Mouse (Mus musculus): Measurements from ENCODE around the gene Pgap3.

Gene Pgap3

GRCm38 (mm10) chr11:98357396-98358160 is 42.7 kb downstream of the Pgap3 start:
- no peak for DNase-seq (ENCODE audit: low spot score in 2 of 2)

GRCm38 (mm10) chr11:98356625-98357394 is 43.5 kb downstream of the Pgap3 start:
- DNase-seq (ENCODE audit: low spot score in 2 of 2), result no peak

GRCm38 (mm10) chr11:98355732-98356299 is 44.5 kb downstream of the Pgap3 start:
- DNase-seq (ENCODE audit: low spot score in 2 of 2), result no peak

- no peak for DNase-seq (ENCODE audit: low spot score in 2 of 2)
These were observed 45.8 kb downstream of the Pgap3 start for GRCm38 (mm10) chr11:98354445-98354844.

GRCm38 (mm10) chr11:98353651-98354211 is 46.6 kb downstream of the Pgap3 start:
- no peak for DNase-seq (ENCODE audit: low spot score in 2 of 2)

GRCm38 (mm10) chr11:98352272-98352990 is 47.9 kb downstream of the Pgap3 start:
- no peak for DNase-seq (ENCODE audit: low spot score in 2 of 2)

DNA sequence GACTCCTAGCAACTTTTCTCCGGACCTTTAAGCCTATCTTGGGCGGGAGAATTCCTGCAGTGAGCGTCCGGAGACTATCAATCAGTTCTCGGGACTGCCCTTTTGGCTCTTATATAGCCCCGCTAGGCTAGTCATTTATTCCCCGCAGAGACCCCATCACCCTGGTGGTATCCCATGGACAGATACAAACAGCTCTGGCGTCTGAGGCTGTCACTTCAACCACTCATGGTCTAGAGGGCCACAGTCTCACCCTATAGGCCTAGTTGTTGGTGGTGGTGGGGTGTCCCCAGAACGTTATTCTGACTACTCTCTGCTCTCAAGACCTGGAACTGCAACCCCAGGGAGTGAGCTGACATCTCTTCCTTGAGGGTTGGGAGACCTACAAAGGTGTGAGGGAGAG is 51.0 kb downstream of the Pgap3 start:
- no peak for DNase-seq (ENCODE audit: low spot score in 2 of 2)

GRCm38 (mm10) chr11:98348083-98348961 is 52.0 kb downstream of the Pgap3 start, which contains the start of gene Ppp1r1b:
Gene Ppp1r1b, plus strand, starts transcription at chr11:98348404.
- no peak for DNase-seq (ENCODE audit: low spot score in 2 of 2)

- DNase-seq (ENCODE audit: low spot score in 2 of 2), result no peak
These were observed 52.8 kb downstream of the Pgap3 start for GRCm38 (mm10) chr11:98347385-98348082.

DNA sequence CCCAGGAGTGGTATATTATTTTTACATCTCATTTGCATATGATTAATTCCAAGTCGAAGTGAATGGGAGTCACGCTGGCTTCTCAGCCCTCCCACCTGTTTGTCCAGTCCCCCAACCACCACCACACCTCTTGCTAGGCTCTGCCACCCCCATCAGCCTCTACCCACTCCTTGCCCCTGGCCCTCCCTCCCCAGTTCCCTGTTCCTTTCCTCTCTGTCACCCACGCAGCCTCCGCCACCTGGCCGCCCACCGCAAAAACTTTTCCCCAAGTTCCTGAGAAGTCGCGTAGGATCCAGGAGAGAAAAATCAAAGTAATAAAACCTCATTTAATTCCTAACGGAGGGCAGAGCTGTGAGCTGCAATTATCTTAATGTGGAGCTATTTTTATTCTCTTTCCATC is 54.1 kb downstream of the Pgap3 start:
- DNase-seq (ENCODE audit: low spot score in 2 of 2), result no peak

- DNase-seq (ENCODE audit: low spot score in 2 of 2), result peak; percentile 52 to 76
These were observed 55.0 kb downstream of the Pgap3 start for GRCm38 (mm10) chr11:98345253-98345652.

GRCm38 (mm10) chr11:98342000-98342945 is 58.0 kb downstream of the Pgap3 start:
- DNase-seq (ENCODE audit: low spot score in 2 of 2), result peak; percentile 85 to 99

DNA sequence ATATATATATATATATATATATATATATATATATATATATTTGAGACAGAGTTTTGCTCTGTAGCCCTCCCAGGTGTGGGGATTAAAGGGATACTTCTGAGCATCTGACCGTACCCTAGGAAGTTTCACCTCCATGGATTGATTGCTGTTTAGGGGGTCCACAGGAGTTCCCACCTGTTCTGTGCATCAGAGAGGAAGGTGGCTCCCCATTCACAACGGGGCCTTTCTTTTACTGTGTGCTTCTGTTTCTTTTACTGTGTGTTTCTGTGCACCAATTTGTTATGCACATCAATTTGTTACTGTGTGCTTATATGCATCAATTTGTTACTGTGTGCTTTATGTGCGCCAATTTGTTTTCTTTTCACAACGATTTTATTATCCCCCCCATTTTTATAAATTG is 59.1 kb downstream of the Pgap3 start:
- DNase-seq (ENCODE audit: low spot score in 2 of 2), result no peak

DNA sequence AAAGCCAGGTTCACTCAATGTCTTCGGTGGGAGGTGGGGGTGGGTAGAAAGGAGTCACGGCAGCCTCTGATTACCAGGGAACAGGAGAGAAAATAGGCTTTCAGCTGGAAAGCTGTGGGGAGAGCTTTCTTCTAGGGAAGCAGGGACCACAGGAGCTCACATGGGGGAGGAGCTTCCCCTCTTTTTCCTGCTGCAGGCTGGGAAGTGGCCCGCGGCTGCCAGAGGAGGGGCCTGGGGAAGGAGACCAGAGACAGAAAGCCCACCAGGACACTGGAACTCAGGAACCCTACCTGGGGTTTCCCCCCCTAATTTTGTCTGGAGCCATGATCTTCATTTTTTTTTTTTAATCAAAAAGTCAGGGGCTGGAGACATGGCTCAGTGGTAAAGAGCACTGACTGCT is 59.7 kb downstream of the Pgap3 start:
- DNase-seq (ENCODE audit: low spot score in 2 of 2), result no peak

GRCm38 (mm10) chr11:98339679-98340287 is 60.5 kb downstream of the Pgap3 start:
- DNase-seq (ENCODE audit: low spot score in 2 of 2), result no peak

- DNase-seq (ENCODE audit: low spot score in 2 of 2), result no peak
These were observed 61.2 kb downstream of the Pgap3 start for GRCm38 (mm10) chr11:98339071-98339501.

All from urinary bladder, adult 18-20 months (tissue).